Mouse (Mus musculus) ES-E14 (cell line): ENCODE data around the gene Rpl36a-ps1. TPM values are rescaled to one million over a fixed set of nuclear protein-coding genes. Genes with fewer than 3 reads are reported as not detected.

Experiments used
- DNase-seq: peaks from one replicate; pipeline ENCODE4 v3.0.0-alpha.2; 2013; ENCODE audit warnings: low read depth, low spot score
- H3K27ac ChIP-seq: 2 replicates; pipeline ENCODE4 v1.5.1; 2012; ENCODE audit warnings: low read depth, mild to moderate bottlenecking, low read length, moderate library complexity, mixed read lengths; ENCODE audit not compliant: poor library complexity, insufficient read depth, severe bottlenecking
- H3K36me3 ChIP-seq: 2 replicates; pipeline ENCODE4 v1.6.1; 2012; ENCODE audit warnings: mild to moderate bottlenecking, low read length, moderate library complexity, mixed read lengths; ENCODE audit not compliant: control insufficient read depth, poor library complexity, insufficient read depth, severe bottlenecking
- H3K4me1 ChIP-seq, 2 experiments: fragments of 150-350 bp in 1 of 2; sonication (generic) in 1 of 2; 2 replicates each; pipeline ENCODE4 v1.6.1; 2012; ENCODE audit warnings: low read length in 2 of 2, mild to moderate bottlenecking in 1 of 2, mixed read lengths in 1 of 2; ENCODE audit not compliant: control insufficient read depth in 2 of 2, insufficient read depth in 2 of 2, poor library complexity in 1 of 2
- H3K4me3 ChIP-seq, 2 experiments: fragments of 150-350 bp in 1 of 2; sonication (generic) in 1 of 2; 2 replicates each; pipeline ENCODE4 v1.5.1; 2012; ENCODE audit warnings: low read length in 2 of 2, low read depth in 1 of 2, mild to moderate bottlenecking in 1 of 2, mixed read lengths in 1 of 2; ENCODE audit not compliant: insufficient read depth in 1 of 2, poor library complexity in 1 of 2, severe bottlenecking in 1 of 2
- H3K9ac ChIP-seq: 2 replicates; pipeline ENCODE4 v1.6.1; 2012; ENCODE audit warnings: low read depth, mild to moderate bottlenecking, low read length, mixed read lengths; ENCODE audit not compliant: poor library complexity, insufficient read depth, severe bottlenecking
- H3K9me3 ChIP-seq: fragments of 150-350 bp; sonication (generic); 2 replicates; pipeline ENCODE4 v1.6.1; 2012; ENCODE audit warnings: low read depth, mild to moderate bottlenecking, low read length; ENCODE audit not compliant: control insufficient read depth, insufficient read depth
- CHD2 ChIP-seq: IDR thresholded peaks from 2 replicates; pipeline ENCODE4 v1.6.1; 2014; ENCODE audit warnings: mild to moderate bottlenecking, low read depth, low read length, inconsistent platforms
- HCFC1 ChIP-seq: IDR thresholded peaks from 2 replicates; pipeline ENCODE4 v1.6.1; 2012; ENCODE audit warnings: low read length, inconsistent platforms, borderline replicate concordance; ENCODE audit not compliant: insufficient read depth
- MAFK ChIP-seq: IDR thresholded peaks from 2 replicates; pipeline ENCODE4 v1.6.1; 2014; ENCODE audit warnings: mild to moderate bottlenecking, low read depth, low read length, inconsistent platforms; ENCODE audit not compliant: insufficient read depth
- ZC3H11A ChIP-seq: IDR thresholded peaks from 2 replicates; pipeline ENCODE4 v1.6.1; 2012; ENCODE audit warnings: low read depth, mild to moderate bottlenecking, inconsistent platforms, low read length, borderline replicate concordance
- ZNF384 ChIP-seq: IDR thresholded peaks from 2 replicates; pipeline ENCODE4 v1.6.1; 2012; ENCODE audit warnings: low read depth, low read length, inconsistent platforms
- in situ Hi-C, 2 experiments: fragments of 600-800 bp; cut with MboI; formaldehyde crosslinking; loops; one replicate each; pipeline ENCODE4 v1.15.1; 2025; ENCODE audit warnings: low sequenced_read_pairs in 2 of 2, inconsistent platforms in 1 of 2; ENCODE audit not compliant: unreplicated experiment in 2 of 2
- total RNA-seq: library from RNA; depleted of rRNA; stranded (reverse); fragments of 300-350 nt; gene quantifications from 2 replicates; pipeline ENCODE4 v1.2.3, GENCODE M21; 2012

Rpl36a-ps1 gene
- total RNA-seq, 1 experiment, result 51.0 TPM

DNA sequence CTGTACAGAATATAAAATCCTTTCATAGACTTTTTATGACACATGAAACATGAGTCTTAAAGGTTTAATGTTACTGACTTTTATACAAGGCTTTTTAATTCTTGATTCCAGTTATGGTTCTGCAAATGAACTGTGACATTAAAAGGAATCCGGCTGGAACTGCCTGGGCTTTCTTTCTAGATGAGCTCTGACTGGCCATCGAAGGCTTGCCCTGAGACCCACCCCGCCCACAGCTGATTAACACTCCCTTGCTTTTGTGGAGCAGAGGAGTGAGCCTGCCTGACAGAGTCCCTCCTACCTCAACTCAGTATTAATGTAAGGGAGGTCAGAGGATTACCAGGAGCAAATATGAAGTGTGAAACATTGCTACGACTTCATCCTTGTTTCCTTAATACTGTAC, 22.2 kb downstream of the Rpl36a-ps1 start:
- no peak for DNase-seq
- Histone ChIP-seq H3K4me3 (no peak overlapping the region), H3K9me3 (no peaks in the 10 kb centered on the region), H3K27ac (no peak overlapping the region), H3K36me3 (no peaks in the 10 kb centered on the region), H3K4me1 (no peaks in the 10 kb centered on the region), H3K9ac (no peak overlapping the region)
- in situ Hi-C loops, result no loop called here
- TF ChIP-seq ZNF384 (no peak), MAFK (no peak), ZC3H11A (no peak), CHD2 (no peak), HCFC1 (no peak)

DNA sequence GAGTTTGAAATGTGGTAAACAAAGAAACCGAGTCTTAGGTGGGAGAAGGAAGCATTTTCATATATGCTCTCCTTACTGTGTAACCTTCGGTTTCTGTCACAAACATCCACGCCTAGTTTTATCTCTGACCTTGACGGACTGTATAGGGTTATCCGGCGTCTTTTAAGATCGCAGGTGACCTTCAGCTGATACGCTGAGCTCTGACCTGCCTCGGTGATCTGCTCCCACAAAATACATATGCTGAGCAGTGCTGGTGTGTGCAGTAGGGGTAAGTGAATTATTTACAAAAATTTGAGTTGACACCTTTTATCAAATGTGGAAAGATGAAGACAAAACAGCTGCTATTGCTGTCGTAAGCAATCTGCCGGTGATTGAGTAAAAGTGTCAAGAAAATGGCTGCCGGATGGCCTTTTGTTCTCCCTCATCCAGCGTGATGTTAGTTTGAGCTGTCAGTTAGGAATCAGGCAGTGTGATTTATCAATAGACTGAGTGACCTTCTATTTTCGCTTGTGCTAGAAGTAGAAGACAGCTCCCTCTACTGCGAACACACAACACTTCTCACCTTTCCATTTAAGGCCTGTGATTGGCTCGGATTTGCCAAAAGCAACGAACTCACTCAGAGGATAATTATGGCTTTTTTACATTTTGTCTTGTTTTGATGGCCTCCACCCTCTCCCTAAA, 35.0 kb downstream of the Rpl36a-ps1 start:
- H3K4me1 ChIP-seq, result no peaks in the 10 kb centered on the region
- in situ Hi-C loops, result no loop called here
- H3K9ac ChIP-seq, result no peak overlapping the region
- H3K36me3 ChIP-seq, result no peaks in the 10 kb centered on the region
- DNase-seq, result no peak
- H3K9me3 ChIP-seq, result no peaks in the 10 kb centered on the region
- H3K4me3 ChIP-seq, result no peak overlapping the region
- no peak overlapping the region for H3K27ac ChIP-seq
- TF ChIP-seq ZNF384, result no peak

DNA sequence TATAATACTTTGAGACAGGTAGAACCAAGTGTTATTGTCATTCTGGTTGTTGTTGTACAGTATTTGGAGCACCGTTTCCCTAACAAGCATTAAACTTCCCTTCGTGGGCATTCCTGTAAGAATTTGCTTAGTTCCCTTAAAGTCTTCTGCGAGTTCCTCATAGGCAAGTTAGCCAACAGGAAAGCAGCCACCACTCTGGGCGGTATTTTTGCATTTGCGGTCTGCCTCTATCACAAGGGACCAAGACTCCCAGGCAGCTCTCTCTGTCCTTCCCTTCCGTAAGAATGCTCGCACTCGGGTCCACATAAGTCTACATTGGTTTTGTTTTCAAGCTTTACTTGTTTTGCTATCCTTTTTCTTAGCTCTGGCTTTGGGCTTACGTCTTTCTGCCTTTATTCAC, 37.3 kb downstream of the Rpl36a-ps1 start:
- TF ChIP-seq HCFC1 (no peak), CHD2 (no peak), MAFK (no peak), ZC3H11A (no peak), ZNF384 (no peak)
- no peak for DNase-seq
- no peak overlapping the region for H3K9ac ChIP-seq
- H3K4me1 ChIP-seq, result no peaks in the 10 kb centered on the region
- no peaks in the 10 kb centered on the region for H3K36me3 ChIP-seq
- no peak overlapping the region for H3K4me3 ChIP-seq
- H3K9me3 ChIP-seq, result no peaks in the 10 kb centered on the region
- in situ Hi-C loops, result no loop called here
- no peak overlapping the region for H3K27ac ChIP-seq

DNA sequence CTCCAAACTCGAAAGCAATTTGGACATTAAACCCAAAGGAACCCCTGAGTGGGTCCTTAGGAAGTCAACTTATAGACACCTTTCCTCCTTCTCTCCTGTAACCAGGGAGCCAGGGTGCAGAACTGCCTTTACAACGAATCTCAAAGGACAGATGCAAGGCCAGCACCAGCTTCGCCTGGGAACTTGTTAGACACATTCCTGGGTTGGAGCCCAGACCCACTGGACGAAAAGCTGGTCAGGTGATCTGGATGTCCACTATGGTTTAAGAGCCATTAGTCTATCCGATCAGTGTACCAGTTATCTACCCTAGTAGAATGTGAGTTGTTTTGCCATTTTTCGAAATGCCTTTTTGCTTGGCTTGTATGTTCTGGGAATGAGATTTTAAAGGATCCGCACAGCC, 41.7 kb downstream of the Rpl36a-ps1 start:
- H3K9me3 ChIP-seq, result no peaks in the 10 kb centered on the region
- TF ChIP-seq HCFC1 (no peak), MAFK (no peak), ZNF384 (no peak), CHD2 (no peak), ZC3H11A (no peak)
- no peak for DNase-seq
- no peaks in the 10 kb centered on the region for H3K36me3 ChIP-seq
- in situ Hi-C loops, result no loop called here
- H3K9ac ChIP-seq, result no peak overlapping the region
- no peaks in the 10 kb centered on the region for H3K4me1 ChIP-seq
- H3K4me3 ChIP-seq, result no peak overlapping the region
- H3K27ac ChIP-seq, result no peak overlapping the region
